Mouse (Mus musculus) kidney, adult 18-20 months (tissue): Measurements from ENCODE around the gene Senp7.

ENCODE experiments used
- DNase-seq: peaks from one replicate; pipeline ENCODE4 v3.0.0; 2021

Gene Senp7

DNA sequence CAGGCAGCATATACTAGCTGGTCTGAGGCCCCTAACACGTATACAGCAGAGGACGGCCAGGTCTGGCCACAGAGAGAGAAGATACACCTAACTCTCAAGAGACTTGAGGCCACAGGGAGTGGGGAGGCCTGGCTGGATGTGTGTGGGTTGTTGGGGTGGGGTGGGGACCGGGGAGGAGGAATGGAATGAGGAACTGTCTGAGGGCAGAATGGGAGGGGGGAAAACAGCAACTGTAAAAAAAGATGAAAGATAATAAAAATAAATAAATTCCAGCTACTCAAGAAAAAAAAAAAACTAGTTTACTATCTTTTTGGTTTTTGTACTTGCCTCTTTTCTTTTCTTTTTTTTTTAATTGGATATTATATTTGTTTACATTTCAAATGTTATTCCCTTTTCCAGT lies 91.8 kb downstream of the Senp7 start:
- no peak for DNase-seq

DNA sequence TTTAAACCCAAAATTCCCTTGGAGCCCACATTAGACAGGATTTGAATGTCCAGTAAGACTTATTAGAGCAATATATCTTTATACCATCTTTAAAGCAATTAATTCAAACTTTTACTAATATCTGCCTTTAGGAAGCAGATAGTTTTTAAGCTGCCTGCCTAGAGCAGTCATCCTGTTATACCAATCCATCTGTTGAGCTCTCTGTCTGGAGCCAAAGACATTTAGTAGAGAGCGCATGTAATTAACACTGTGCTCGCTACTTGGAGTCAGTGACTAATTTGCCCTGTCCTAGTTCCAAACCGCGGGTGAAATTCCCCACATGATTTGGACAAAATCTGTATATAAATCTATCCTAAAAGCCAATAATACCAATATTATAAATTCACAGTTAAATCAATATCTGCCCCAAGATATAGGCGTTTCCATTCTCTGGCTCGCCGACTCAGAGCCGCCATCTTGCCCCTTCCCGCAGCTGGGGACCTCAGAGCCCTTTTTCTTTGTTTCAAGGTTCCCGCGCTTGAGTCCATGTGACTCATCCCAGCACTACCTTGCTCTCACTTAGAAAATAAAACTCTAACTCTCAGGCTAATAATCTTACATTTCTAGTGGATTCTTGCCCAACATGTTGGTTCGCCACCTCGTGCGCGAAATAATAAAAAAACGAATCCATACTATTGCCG lies 96.9 kb downstream of the Senp7 start:
- no peak for DNase-seq

- no peak for DNase-seq
Observed at GRCm38 (mm10) chr16:56147679-56148078, 99.5 kb downstream of the Senp7 start.

DNA sequence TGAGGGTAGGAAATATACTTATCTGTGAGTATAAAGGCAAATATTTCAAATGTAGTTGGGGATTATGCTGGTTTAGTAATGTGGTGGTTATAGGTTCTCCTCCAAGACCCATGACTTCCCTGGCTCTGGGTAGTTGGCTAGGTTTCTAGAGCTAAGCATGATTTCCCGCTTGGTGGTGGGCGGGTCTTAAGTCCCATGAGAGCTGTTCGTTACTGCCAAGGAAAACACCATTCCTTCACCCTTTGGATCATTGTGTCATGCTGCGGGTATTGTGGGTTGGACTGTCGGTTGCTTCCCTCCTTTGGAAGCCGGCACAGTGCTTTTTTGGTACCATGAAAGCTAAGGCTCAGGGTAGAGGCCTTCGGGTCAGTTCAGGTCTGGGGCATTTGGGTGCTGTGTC lies 115.3 kb downstream of the Senp7 start:
- peak; percentile 8 for DNase-seq

DNA sequence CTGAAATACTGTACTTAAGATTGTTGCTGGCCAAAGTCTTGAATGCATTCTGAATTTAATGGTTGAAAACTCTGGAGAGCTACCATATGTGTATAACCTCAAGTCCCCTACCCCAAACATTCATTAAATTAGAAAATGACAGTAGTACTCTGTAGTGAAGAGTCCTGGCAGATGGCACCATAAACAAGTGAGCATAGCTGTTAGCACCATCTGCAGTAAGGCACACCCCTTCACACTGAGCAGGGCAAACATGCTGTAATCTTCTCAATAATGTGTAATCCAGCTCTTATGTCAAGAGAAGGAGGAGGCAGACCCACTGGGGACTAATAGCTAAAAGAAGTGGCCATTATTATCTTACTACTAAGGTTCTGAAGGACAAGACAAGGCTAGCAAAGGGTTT lies 122.1 kb downstream of the Senp7 start:
- DNase-seq, result no peak

GRCm38 (mm10) chr16:56175867-56176581 lies 127.9 kb downstream of the Senp7 start:
- no peak for DNase-seq

DNA sequence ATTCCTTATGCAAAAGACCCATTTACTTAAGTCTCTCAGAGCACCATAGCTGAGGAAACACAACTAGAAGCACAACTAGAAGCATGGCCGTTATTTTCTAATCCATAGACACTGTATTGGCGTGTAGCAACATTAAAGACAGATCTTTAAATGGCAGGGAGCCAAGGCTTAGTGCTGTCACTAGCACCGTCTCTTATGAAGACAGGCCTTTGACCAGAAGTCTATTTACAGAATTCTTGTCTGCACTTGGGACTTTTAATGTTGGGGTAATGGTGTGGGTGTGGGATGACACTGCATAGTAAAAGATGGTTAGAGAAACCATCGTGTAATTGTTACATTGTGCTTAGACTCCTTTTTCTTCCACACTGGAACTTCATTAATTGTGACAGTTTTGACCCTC lies 138.7 kb downstream of the Senp7 start:
- DNase-seq, result no peak

DNA sequence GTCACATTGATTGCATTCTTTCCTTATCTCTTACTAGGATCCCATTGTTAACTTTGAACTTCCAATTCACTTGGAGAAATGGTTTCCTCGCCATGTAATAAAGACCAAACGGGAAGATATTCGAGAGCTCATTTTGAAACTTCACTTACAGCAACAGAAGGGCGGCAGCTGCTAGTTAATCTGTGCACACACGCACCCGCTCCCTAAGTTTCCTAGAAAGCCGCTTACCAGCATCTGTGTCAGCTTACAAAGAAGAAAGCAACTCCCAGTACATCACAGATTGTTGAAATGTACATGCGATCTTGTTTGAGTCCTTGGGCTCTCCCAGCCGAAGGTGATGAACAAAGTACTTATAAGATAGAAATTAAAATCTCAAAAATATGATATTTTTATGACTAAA lies 140.1 kb downstream of the Senp7 start:
- DNase-seq, result no peak

GRCm38 (mm10) chr16:56204051-56204450 lies 155.9 kb downstream of the Senp7 start, which contains the start of gene Impg2:
Gene Impg2 (plus strand): TSS chr16:56204313.
- no peak for DNase-seq

GRCm38 (mm10) chr16:56212740-56213139 lies 164.6 kb downstream of the Senp7 start:
- DNase-seq, result no peak

GRCm38 (mm10) chr16:56227686-56228085 lies 179.5 kb downstream of the Senp7 start:
- no peak for DNase-seq

DNA sequence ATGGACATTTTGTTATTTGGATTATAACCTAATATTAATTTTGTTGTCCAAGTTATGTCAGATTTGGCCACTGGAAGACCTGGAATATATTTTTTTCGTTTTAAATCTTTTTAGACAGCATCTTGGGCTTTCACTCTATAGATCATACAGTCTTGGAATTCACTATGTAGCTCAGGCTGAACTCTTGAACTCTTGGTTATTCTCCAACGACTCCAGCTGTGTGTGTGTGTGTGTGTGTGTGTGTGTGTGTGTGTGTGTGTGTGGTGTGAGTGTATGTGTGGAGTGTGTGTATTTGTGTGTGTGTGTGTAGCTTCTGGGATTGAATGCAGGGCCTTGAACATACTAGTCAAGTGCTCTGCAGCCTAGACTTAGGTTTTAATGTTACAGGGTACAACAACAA lies 181.3 kb downstream of the Senp7 start:
- no peak for DNase-seq

GRCm38 (mm10) chr16:56231300-56231699 lies 183.2 kb downstream of the Senp7 start:
- DNase-seq, result no peak

DNA sequence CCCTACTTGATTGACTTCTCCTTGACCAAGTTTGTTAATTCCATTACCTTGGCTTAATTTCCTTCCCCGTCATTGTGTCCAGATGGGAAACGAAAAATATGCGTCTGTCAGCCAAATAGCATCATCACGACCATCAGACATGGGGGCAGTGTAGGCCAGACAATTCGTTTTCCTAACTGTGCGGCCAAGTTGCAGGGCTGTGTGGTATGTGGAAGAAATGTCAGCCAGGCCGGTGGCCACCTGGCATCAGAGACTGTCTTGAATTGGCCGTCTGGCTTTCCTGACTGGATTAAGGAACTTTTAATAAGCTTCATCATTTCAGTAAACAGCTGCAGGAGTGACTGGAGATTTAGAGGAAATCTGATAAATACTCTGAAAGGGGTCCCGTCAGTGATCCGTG lies 184.6 kb downstream of the Senp7 start:
- no peak for DNase-seq
